Mouse (Mus musculus) hindbrain, postnatal 0 days (tissue): ENCODE measurements around the gene Pld1. TPM values are rescaled to one million over a fixed set of nuclear protein-coding genes. Genes with fewer than 3 reads are reported as not detected.
A peak's percentile ranks its signal among the peaks of the same experiment; 100 is the strongest.

ENCODE experiments used
- ATAC-seq: fragments of 200-750 bp; cut with Nextera tagmentation; 2 replicates; pipeline ENCODE4 v1.8.0; 2017; ENCODE audit warnings: mild to moderate bottlenecking, moderate TSS enrichment, moderate library complexity
- DNase-seq: peaks from one replicate; pipeline ENCODE4 v3.0.0-alpha.2; 2015; ENCODE audit warnings: low spot score
- H3K27ac ChIP-seq: fragments of 300-500 bp; sonication (generic); 2 replicates; pipeline ENCODE4 v1.5.1; 2014; ENCODE audit warnings: mild to moderate bottlenecking
- H3K27me3 ChIP-seq: fragments of 300-500 bp; sonication (generic); 2 replicates; pipeline ENCODE4 v1.6.1; 2014; ENCODE audit warnings: low read length, mixed read lengths; ENCODE audit not compliant: insufficient read depth
- H3K36me3 ChIP-seq: fragments of 300-500 bp; sonication (generic); 2 replicates; pipeline ENCODE4 v1.6.1; 2014; ENCODE audit warnings: low read length, mixed read lengths; ENCODE audit not compliant: insufficient read depth
- H3K4me1 ChIP-seq: fragments of 300-500 bp; sonication (generic); 2 replicates; pipeline ENCODE4 v1.6.1; 2014; ENCODE audit warnings: antibody characterized with exemption, low read length, mixed read lengths; ENCODE audit not compliant: insufficient read depth
- H3K4me2 ChIP-seq: fragments of 300-500 bp; sonication (generic); 2 replicates; pipeline ENCODE4 v1.6.1; 2014; ENCODE audit warnings: low read depth, mild to moderate bottlenecking, low read length, moderate library complexity, mixed read lengths
- H3K4me3 ChIP-seq: fragments of 300-500 bp; sonication (generic); 2 replicates; pipeline ENCODE4 v1.5.1; 2014; ENCODE audit warnings: low read length
- H3K9ac ChIP-seq: fragments of 300-500 bp; sonication (generic); replicated peaks from 2 replicates; pipeline ENCODE4 v1.6.1; 2014; ENCODE audit warnings: mild to moderate bottlenecking, low read length, moderate library complexity, mixed read lengths
- H3K9me3 ChIP-seq: fragments of 300-500 bp; sonication (generic); 2 replicates; pipeline ENCODE4 v1.6.1; 2016; ENCODE audit warnings: low read length, mixed read lengths
- CTCF ChIP-seq: IDR thresholded peaks from 2 replicates; pipeline ENCODE4 v1.5.1; 2016; ENCODE audit warnings: antibody characterized with exemption, control low read depth, low read depth
- WGBS: fragments of 180-500 bp; shearing (Covaris S2); extraction: QIAGEN DNeasy Blood & Tissue Kit; methylation state at CpG from one replicate; pipeline ENCODE4 v1.1.7; 2014; 5-methylcytosine and 5-hydroxymethylcytosine counted together
- polyA plus RNA-seq: library from polyadenylated mRNA; unstranded; fragments of >200 nt; fragmentation: Nextera tagmentation; extraction: Ambion mirVana; gene quantifications from 2 replicates; pipeline ENCODE4 v1.2.1, GENCODE M21; 2015
- total RNA-seq: library from RNA; depleted of rRNA; stranded (reverse); fragments of >200 nt; gene quantifications from 2 replicates; pipeline ENCODE4 v1.2.3, GENCODE M21; 2014

Pld1 gene
- total and polyA plus RNA-seq, 2 experiments from 2014 or later: 3.9 to 10.7 TPM

DNA sequence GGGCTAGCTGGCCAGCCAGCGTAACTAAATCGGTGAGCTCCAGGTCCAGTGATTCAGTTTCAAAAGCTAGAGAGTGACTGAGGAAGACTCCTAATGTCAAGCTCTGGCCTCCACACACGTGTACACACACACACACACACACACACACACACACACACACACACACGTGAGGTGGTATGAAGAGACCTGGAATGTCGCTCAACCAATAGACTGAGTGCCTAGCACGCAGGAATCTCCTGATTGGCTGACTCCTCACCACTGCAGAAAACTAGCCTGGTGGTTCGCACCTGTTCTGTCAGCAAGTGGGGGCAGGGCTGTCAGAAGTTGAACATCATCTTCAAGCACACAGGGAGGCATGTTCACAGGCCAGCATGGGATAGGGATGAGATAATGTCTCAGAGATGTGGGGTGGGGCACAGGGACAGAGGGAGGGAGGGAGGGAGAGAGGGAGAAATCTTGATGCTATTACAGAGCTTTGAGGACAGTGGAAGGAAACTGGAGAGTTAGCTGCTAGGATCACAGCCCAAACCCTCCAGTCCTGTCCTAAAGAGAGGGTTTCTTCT, 31.8 kb upstream of the Pld1 start:
- DNase-seq (no peak), ATAC-seq (peak; percentile 53; the same call in 1 of the 2 replicates)
- WGBS: 77% methylated on average over 7 of the region's 7 CpGs
- no peak overlapping the region for H3K9ac ChIP-seq
- no peaks in the 10 kb centered on the region for H3K4me1 ChIP-seq
- H3K4me3 ChIP-seq: no peak overlapping the region
- H3K36me3 ChIP-seq: no peaks in the 10 kb centered on the region
- H3K4me2 ChIP-seq: no peak overlapping the region
- no peaks in the 10 kb centered on the region for H3K27me3 ChIP-seq
- no peaks in the 10 kb centered on the region for H3K9me3 ChIP-seq
- no peak overlapping the region for H3K27ac ChIP-seq
- no peak for TF ChIP-seq CTCF

DNA sequence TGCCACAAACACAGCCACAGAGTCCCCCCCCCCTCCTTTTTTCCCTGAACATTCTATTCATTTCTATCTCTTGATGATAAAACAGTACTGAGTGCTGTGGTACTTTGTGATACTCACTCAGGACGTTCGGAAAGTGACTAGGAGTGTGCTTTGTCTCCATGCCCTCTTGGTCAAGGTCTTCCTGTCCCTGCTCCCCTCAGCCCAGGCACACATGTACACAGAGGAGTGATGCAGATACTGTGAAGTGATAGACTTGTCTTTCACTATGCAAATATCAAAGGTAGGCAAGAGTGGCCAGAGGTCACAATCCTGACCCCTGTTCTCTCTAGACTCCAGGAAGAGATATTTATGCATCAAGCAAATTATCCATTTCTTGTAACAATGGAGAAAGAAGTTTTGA, 31.2 kb upstream of the Pld1 start:
- DNase-seq: no peak
- Histone ChIP-seq H3K27ac (no peak overlapping the region), H3K9ac (no peak overlapping the region), H3K27me3 (no peaks in the 10 kb centered on the region), H3K9me3 (no peaks in the 10 kb centered on the region), H3K4me3 (no peak overlapping the region), H3K4me2 (no peak overlapping the region), H3K36me3 (no peaks in the 10 kb centered on the region), H3K4me1 (no peaks in the 10 kb centered on the region)
- no peak for ATAC-seq
- TF ChIP-seq CTCF: no peak
- 86% methylated on average over 2 of the region's 2 CpGs for WGBS

DNA sequence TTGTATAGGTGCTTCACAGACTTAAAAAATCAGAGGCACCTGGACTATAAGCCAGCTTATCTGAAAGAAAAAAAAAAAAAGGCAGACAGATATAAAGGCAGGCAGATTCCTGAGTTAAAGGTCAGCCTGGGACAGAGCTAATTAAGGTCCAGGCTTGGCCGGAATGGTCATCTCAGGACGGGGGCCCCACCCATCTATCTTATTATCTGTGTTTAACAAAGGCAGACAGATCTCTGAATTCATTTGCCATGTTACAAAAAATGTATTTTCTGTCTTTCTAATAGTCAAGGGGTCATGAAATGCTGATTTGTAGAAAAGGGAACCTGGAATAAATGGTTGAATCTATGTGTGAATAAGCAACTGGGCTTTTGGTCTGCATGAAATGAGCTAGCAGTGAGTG, 30.2 kb upstream of the Pld1 start:
- Histone ChIP-seq H3K4me1 (no peaks in the 10 kb centered on the region), H3K9ac (no peak overlapping the region), H3K4me3 (no peak overlapping the region), H3K27me3 (no peaks in the 10 kb centered on the region), H3K36me3 (no peaks in the 10 kb centered on the region), H3K9me3 (no peaks in the 10 kb centered on the region), H3K27ac (no peak overlapping the region), H3K4me2 (no peak overlapping the region)
- no peak for TF ChIP-seq CTCF
- DNase-seq (no peak), ATAC-seq (no peak)
- WGBS: 77% methylated on average over 2 of the region's 2 CpGs

DNA sequence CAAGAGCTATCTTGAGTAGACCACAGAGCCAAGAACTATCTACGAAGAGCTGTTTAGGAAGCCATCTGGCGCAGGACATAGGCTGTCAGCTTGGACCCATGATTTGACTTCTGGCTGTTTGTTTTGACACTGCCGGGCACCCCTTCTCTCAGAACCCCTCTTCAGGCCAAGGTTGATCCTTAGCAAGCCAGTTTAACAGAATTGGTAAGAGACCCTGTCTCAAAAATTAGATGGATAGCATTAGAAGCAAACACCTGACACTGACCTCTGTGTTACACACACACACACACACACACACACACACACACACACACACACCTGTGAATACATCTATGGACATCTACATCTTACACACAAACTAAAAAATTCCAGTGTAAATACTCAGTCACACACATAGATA, 29.5 kb upstream of the Pld1 start:
- H3K9me3 ChIP-seq: no peaks in the 10 kb centered on the region
- no peak overlapping the region for H3K9ac ChIP-seq
- 89% methylated on average over 3 of the region's 3 CpGs for WGBS
- no peaks in the 10 kb centered on the region for H3K4me1 ChIP-seq
- TF ChIP-seq CTCF: no peak
- ATAC-seq: no peak
- no peak overlapping the region for H3K4me3 ChIP-seq
- H3K27ac ChIP-seq: no peak overlapping the region
- no peaks in the 10 kb centered on the region for H3K36me3 ChIP-seq
- no peak for DNase-seq
- H3K4me2 ChIP-seq: no peak overlapping the region
- H3K27me3 ChIP-seq: no peaks in the 10 kb centered on the region

DNA sequence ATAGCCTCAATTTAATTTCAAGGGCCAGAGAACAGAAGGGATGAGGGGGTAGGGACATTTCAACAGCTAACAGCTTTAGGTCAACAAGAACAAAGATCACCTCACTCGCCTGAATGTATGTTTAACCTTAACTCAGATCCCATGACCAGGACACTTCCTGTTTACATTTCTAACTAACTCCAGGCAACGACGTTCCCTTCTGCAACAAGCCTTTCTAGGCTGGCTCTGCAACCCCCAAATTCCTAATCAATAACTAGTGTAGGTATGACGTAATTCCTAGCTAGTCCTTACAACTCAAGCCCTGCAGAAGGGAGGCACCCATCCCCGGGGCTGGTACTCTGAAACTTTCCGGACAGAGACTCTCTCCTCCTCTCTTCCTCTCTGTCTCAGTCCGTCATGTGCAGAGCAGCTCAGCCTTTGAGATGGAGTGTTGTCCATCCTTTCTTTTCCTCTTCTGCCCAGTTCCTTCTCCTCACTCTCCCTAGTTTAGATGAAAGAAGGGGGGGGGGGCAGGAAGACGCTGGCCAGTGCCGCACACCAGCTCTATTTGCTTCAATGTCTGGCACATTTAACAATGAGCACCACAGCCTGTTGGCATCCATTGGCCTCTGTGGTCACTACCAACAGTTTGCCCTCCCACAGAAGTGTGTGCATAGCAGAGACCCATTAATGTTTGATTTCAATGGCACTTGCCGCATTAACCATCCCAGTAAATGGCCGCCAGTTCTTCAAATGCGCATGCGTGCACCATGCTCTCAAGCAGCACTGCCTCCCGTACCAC, 19.6 kb upstream of the Pld1 start:
- no peaks in the 10 kb centered on the region for H3K36me3 ChIP-seq
- WGBS: 90% methylated on average over 14 of the region's 14 CpGs
- DNase-seq: no peak

DNA sequence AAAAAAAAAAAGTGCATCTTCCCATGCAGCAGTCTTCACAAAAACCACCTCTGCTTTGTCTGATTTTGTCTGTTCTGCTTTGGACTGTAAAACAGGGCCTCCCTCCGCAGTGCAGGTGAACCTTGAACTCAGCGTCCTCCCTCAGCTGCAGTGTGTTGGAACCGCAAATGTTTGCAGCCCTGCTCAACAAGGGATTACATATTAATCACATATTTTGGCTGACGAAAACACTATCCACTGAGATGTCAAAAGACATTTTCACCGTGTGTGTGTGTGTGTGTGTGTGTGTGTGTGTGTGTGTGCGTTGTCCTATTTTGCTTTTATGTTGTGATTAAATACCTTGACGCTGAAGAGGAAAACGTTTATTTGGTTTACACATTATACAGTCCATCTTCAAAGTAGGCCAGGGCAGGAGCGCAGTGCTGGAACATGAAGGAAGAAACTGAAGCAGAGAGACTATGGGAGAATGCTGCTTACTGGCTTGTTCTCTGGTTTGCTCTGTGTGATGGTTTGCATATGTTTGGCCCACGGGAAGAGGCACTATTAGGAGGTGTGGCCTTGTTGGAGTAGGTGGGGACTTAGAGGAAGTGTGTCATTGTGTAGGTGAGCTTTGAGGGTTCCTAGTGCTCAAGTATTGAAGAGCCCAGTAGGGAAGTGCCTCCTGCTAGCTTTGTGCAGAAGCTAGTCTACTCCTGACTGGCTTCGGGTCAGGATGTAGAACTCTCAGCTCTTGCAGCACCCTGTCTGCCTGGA, 17.1 kb upstream of the Pld1 start:
- Histone ChIP-seq H3K36me3 (no peaks in the 10 kb centered on the region), H3K4me2 (no peak overlapping the region), H3K4me3 (no peak overlapping the region), H3K4me1 (no peaks in the 10 kb centered on the region), H3K9ac (no peak overlapping the region), H3K27me3 (no peaks in the 10 kb centered on the region), H3K9me3 (no peaks in the 10 kb centered on the region), H3K27ac (no peak overlapping the region)
- ATAC-seq (no peak), DNase-seq (no peak)
- 91% methylated on average over 11 of the region's 11 CpGs for WGBS
- TF ChIP-seq CTCF: no peak

More for the DNA sequence above, 19.6 kb upstream of the Pld1 start:
- Histone ChIP-seq H3K4me2 (no peak overlapping the region), H3K4me1 (no peaks in the 10 kb centered on the region), H3K9me3 (no peaks in the 10 kb centered on the region), H3K4me3 (no peak overlapping the region), H3K27me3 (no peaks in the 10 kb centered on the region), H3K27ac (no peak overlapping the region), H3K9ac (no peak overlapping the region)
- ATAC-seq: no peak
- TF ChIP-seq CTCF: no peak
